Mouse (Mus musculus) liver, postnatal 0 days (tissue): ENCODE data around the gene Col4a1. TPM values are rescaled to one million over a fixed set of nuclear protein-coding genes. Genes with fewer than 3 reads are reported as not detected.

Experiments
- ATAC-seq: fragments of 200-750 bp; cut with Nextera tagmentation; 2 replicates; pipeline ENCODE4 v1.8.0; 2017; ENCODE audit warnings: mild to moderate bottlenecking, moderate library complexity
- DNase-seq: peaks from one replicate; pipeline ENCODE4 v3.0.0-alpha.2; 2016
- H3K27ac ChIP-seq: fragments of 300-500 bp; sonication (generic); 2 replicates; pipeline ENCODE4 v1.5.1; 2014; ENCODE audit warnings: antibody characterized with exemption, moderate library complexity, mild to moderate bottlenecking, low read depth
- H3K27me3 ChIP-seq: fragments of 300-500 bp; sonication (generic); 2 replicates; pipeline ENCODE4 v1.6.1; 2014; ENCODE audit warnings: low read length, control low read depth, mixed read lengths; ENCODE audit not compliant: insufficient read depth
- H3K36me3 ChIP-seq: fragments of 300-500 bp; sonication (generic); replicated peaks from 2 replicates; pipeline ENCODE4 v1.6.1; 2014; ENCODE audit warnings: mild to moderate bottlenecking, control low read depth, low read length, moderate library complexity, mixed read lengths; ENCODE audit not compliant: insufficient read depth
- H3K4me1 ChIP-seq: fragments of 300-500 bp; sonication (generic); 2 replicates; pipeline ENCODE4 v1.6.1; 2014; ENCODE audit warnings: antibody characterized with exemption, mild to moderate bottlenecking, control low read depth; ENCODE audit not compliant: insufficient read depth
- H3K4me2 ChIP-seq: fragments of 300-500 bp; sonication (generic); 2 replicates; pipeline ENCODE4 v1.6.1; 2014; ENCODE audit warnings: low read depth, mild to moderate bottlenecking, low read length, moderate library complexity, mixed read lengths
- H3K4me3 ChIP-seq: fragments of 300-500 bp; sonication (generic); 2 replicates; pipeline ENCODE4 v1.5.1; 2014; ENCODE audit warnings: low read depth, low read length
- H3K9ac ChIP-seq: fragments of 300-500 bp; sonication (generic); replicated peaks from 2 replicates; pipeline ENCODE4 v1.6.1; 2014; ENCODE audit warnings: mild to moderate bottlenecking, moderate library complexity
- H3K9me3 ChIP-seq: fragments of 300-500 bp; sonication (generic); 2 replicates; pipeline ENCODE4 v1.6.1; 2016; ENCODE audit warnings: mild to moderate bottlenecking, control low read depth, low read length, mixed read lengths
- CTCF ChIP-seq: sonication (generic); IDR thresholded peaks from 2 replicates; pipeline ENCODE4 v1.5.1; 2016; ENCODE audit warnings: antibody characterized with exemption, low read depth
- EP300 ChIP-seq: IDR thresholded peaks from 2 replicates; pipeline ENCODE4 v1.6.1; 2016; ENCODE audit warnings: antibody characterized with exemption, low read depth, mild to moderate bottlenecking
- WGBS: fragments of 180-500 bp; shearing (Covaris S2); extraction: QIAGEN DNeasy Blood & Tissue Kit; methylation state at CpG from one replicate; pipeline ENCODE4 v1.1.7; 2014; ENCODE audit not compliant: insufficient replicate concordance; 5-methylcytosine and 5-hydroxymethylcytosine counted together
- polyA plus RNA-seq: library from polyadenylated mRNA; unstranded; fragments of >200 nt; fragmentation: Nextera tagmentation; extraction: Ambion mirVana; gene quantifications from 2 replicates; pipeline ENCODE4 v1.2.1, GENCODE M21; 2015

The Col4a1 gene
- polyA plus RNA-seq, 1 experiment from 2014 or later = 22.6 TPM

- Histone ChIP-seq H3K36me3 (no peaks in the 10 kb centered on the region), H3K4me3 (no peak overlapping the region), H3K27me3 (peaks cover 27% of the 10 kb centered on the region), H3K9me3 (no peaks in the 10 kb centered on the region), H3K9ac (no peak overlapping the region), H3K27ac (no peak overlapping the region), H3K4me1 (peaks cover 11% of the 10 kb centered on the region; the same call in 1 of the 2 replicates), H3K4me2 (no peak overlapping the region)
- WGBS = 47% methylated on average over 5 of the region's 5 CpGs
- TF ChIP-seq CTCF (no peak), EP300 (no peak)
- DNase-seq (no peak), ATAC-seq (no peak)
These were observed 3.4 kb downstream of the Col4a1 start for GRCm38 (mm10) chr8:11309226-11309625.

GRCm38 (mm10) chr8:11308570-11308998 is 4.0 kb downstream of the Col4a1 start:
- H3K27me3 ChIP-seq = peaks cover 20% of the 10 kb centered on the region
- peaks cover 11% of the 10 kb centered on the region; the same call in 1 of the 2 replicates for H3K4me1 ChIP-seq
- no peak overlapping the region for H3K27ac ChIP-seq
- TF ChIP-seq CTCF (no peak), EP300 (no peak)
- no peak overlapping the region for H3K4me2 ChIP-seq
- H3K36me3 ChIP-seq = no peaks in the 10 kb centered on the region
- H3K4me3 ChIP-seq = no peak overlapping the region
- H3K9me3 ChIP-seq = no peaks in the 10 kb centered on the region
- DNase-seq (no peak), ATAC-seq (no peak)
- no peak overlapping the region for H3K9ac ChIP-seq
- WGBS = 46% methylated on average over 7 of the region's 7 CpGs

GRCm38 (mm10) chr8:11307451-11307850 is 5.2 kb downstream of the Col4a1 start:
- Histone ChIP-seq H3K9me3 (no peaks in the 10 kb centered on the region), H3K4me1 (peaks cover 8% of the 10 kb centered on the region; the same call in 1 of the 2 replicates), H3K27me3 (peaks cover 9% of the 10 kb centered on the region), H3K4me2 (no peak overlapping the region), H3K4me3 (no peak overlapping the region), H3K27ac (no peak overlapping the region), H3K36me3 (no peaks in the 10 kb centered on the region), H3K9ac (no peak overlapping the region)
- TF ChIP-seq CTCF (no peak), EP300 (no peak)
- 66% methylated on average over 7 of the region's 7 CpGs for WGBS
- ATAC-seq (no peak), DNase-seq (no peak)

GRCm38 (mm10) chr8:11305539-11305938 is 7.1 kb downstream of the Col4a1 start:
- no peak for DNase-seq
- 0 out of 2 replicates have a peak, but pooled peaks have one; percentile 41 for ATAC-seq
- Histone ChIP-seq H3K36me3 (no peaks in the 10 kb centered on the region), H3K4me2 (no peak overlapping the region), H3K9me3 (no peaks in the 10 kb centered on the region), H3K27me3 (0 out of 2 replicates have a peak, but pooled peaks cover 2% of the 10 kb centered on the region), H3K4me1 (peaks cover 8% of the 10 kb centered on the region; the same call in 1 of the 2 replicates), H3K9ac (no peak overlapping the region), H3K27ac (no peak overlapping the region), H3K4me3 (no peak overlapping the region)
- TF ChIP-seq CTCF (no peak), EP300 (no peak)
- WGBS = 59% methylated on average over 1 of the region's 1 CpGs

GRCm38 (mm10) chr8:11304027-11304601 is 8.5 kb downstream of the Col4a1 start:
- no peak for DNase-seq
- H3K4me3 ChIP-seq = no peak overlapping the region

GRCm38 (mm10) chr8:11300436-11300835 is 12.2 kb downstream of the Col4a1 start:
- 69% methylated on average over 8 of the region's 8 CpGs for WGBS
- Histone ChIP-seq H3K27ac (no peak overlapping the region), H3K4me3 (no peak overlapping the region), H3K9me3 (no peaks in the 10 kb centered on the region), H3K9ac (no peak overlapping the region), H3K27me3 (no peaks in the 10 kb centered on the region), H3K36me3 (no peaks in the 10 kb centered on the region), H3K4me2 (no peak overlapping the region), H3K4me1 (peaks cover 7% of the 10 kb centered on the region; the same call in 1 of the 2 replicates)
- no peak for TF ChIP-seq CTCF
- no peak for TF ChIP-seq EP300
- ATAC-seq (no peak), DNase-seq (no peak)

More at GRCm38 (mm10) chr8:11304027-11304601, 8.5 kb downstream of the Col4a1 start:
- H3K27me3 ChIP-seq = no peaks in the 10 kb centered on the region
- peaks cover 6% of the 10 kb centered on the region; the same call in 1 of the 2 replicates for H3K4me1 ChIP-seq
- H3K9ac ChIP-seq = no peak overlapping the region
- H3K9me3 ChIP-seq = no peaks in the 10 kb centered on the region
- no peak overlapping the region for H3K27ac ChIP-seq
- WGBS = 76% methylated on average over 6 of the region's 6 CpGs
- no peak overlapping the region for H3K4me2 ChIP-seq
- ATAC-seq = no peak
- no peak for TF ChIP-seq EP300
- no peaks in the 10 kb centered on the region for H3K36me3 ChIP-seq
